Mouse (Mus musculus): ENCODE results near the gene Nfe2l3. TPM values are rescaled to one million over a fixed set of nuclear protein-coding genes. Genes with fewer than 3 reads are reported as not detected.
"Not testable (repeated sequence)": the region's sequence is repeated elsewhere in the genome, so short reads cannot be mapped to it uniquely, and the experiment has no call there.

Gene Nfe2l3
- polyA plus RNA-seq, 1 experiment from 2014 or later: 1.5 TPM

GRCm38 (mm10) chr6:51483861-51484260, 51.4 kb downstream of the Nfe2l3 start:
- H3K4me1 ChIP-seq (ENCODE audit: control insufficient read depth, insufficient read depth, low read length): no peaks in the 10 kb centered on the region; the same call in 1 of the 2 replicates
- no peak; the same call in 1 of the 2 replicates for ATAC-seq (replicated peaks; ENCODE audit: insufficient number of reproducible peaks, low FRiP score, low TSS enrichment, low read depth)
- H3K27ac ChIP-seq (replicated peaks; ENCODE audit: low read depth, low read length): no peak overlapping the region
- no peak overlapping the region for H3K4me3 ChIP-seq (ENCODE audit: low read depth, low read length)
- no peaks in the 10 kb centered on the region for H3K27me3 ChIP-seq (ENCODE audit: control insufficient read depth, insufficient read depth, low read length)
- no peaks in the 10 kb centered on the region for H3K9me3 ChIP-seq (replicated peaks; ENCODE audit: control insufficient read depth, low read length)
- no peak for DNase-seq (ENCODE audit: low spot score)
- no peak overlapping the region for H3K9ac ChIP-seq (replicated peaks; ENCODE audit: low read length)
- H3K4me2 ChIP-seq (ENCODE audit: low read depth, low read length): no peak overlapping the region
- peaks cover 24% of the 10 kb centered on the region for H3K36me3 ChIP-seq (replicated peaks; ENCODE audit: control insufficient read depth, insufficient read depth, low read depth, low read length)
- 93% methylated on average over 3 of the region's 3 CpGs for WGBS

GRCm38 (mm10) chr6:51484556-51484955, 52.1 kb downstream of the Nfe2l3 start:
- not testable (repeated sequence) for H3K4me1 ChIP-seq (ENCODE audit: control insufficient read depth, insufficient read depth, low read length); H3K9me3 ChIP-seq (replicated peaks; ENCODE audit: control insufficient read depth, low read length); H3K9ac ChIP-seq (replicated peaks; ENCODE audit: low read length); DNase-seq (ENCODE audit: low spot score); H3K4me2 ChIP-seq (ENCODE audit: low read depth, low read length); ATAC-seq (replicated peaks; ENCODE audit: insufficient number of reproducible peaks, low FRiP score, low TSS enrichment, low read depth); H3K27me3 ChIP-seq (ENCODE audit: control insufficient read depth, insufficient read depth, low read length); H3K27ac ChIP-seq (replicated peaks; ENCODE audit: low read depth, low read length); H3K4me3 ChIP-seq (ENCODE audit: low read depth, low read length)
- 86% methylated on average over 8 of the region's 8 CpGs for WGBS
- H3K36me3 ChIP-seq (replicated peaks; ENCODE audit: control insufficient read depth, insufficient read depth, low read depth, low read length): peaks cover 19% of the 10 kb centered on the region

GRCm38 (mm10) chr6:51485646-51486045, 53.2 kb downstream of the Nfe2l3 start:
- H3K9ac ChIP-seq (replicated peaks; ENCODE audit: low read length): no peak overlapping the region
- H3K36me3 ChIP-seq (replicated peaks; ENCODE audit: control insufficient read depth, insufficient read depth, low read depth, low read length): peaks cover 11% of the 10 kb centered on the region
- no peaks in the 10 kb centered on the region for H3K9me3 ChIP-seq (replicated peaks; ENCODE audit: control insufficient read depth, low read length)
- no peaks in the 10 kb centered on the region for H3K27me3 ChIP-seq (ENCODE audit: control insufficient read depth, insufficient read depth, low read length)
- WGBS: 54% methylated on average over 2 of the region's 2 CpGs
- no peak overlapping the region for H3K4me2 ChIP-seq (ENCODE audit: low read depth, low read length)
- no peak for DNase-seq (ENCODE audit: low spot score)
- ATAC-seq (replicated peaks; ENCODE audit: insufficient number of reproducible peaks, low FRiP score, low TSS enrichment, low read depth): no peak
- no peak overlapping the region for H3K4me3 ChIP-seq (ENCODE audit: low read depth, low read length)
- H3K27ac ChIP-seq (replicated peaks; ENCODE audit: low read depth, low read length): no peak overlapping the region
- H3K4me1 ChIP-seq (ENCODE audit: control insufficient read depth, insufficient read depth, low read length): no peaks in the 10 kb centered on the region

GRCm38 (mm10) chr6:51486076-51486710, 53.7 kb downstream of the Nfe2l3 start:
- Histone ChIP-seq H3K27me3 (ENCODE audit: control insufficient read depth, insufficient read depth, low read length) (no peaks in the 10 kb centered on the region), H3K4me1 (ENCODE audit: control insufficient read depth, insufficient read depth, low read length) (no peaks in the 10 kb centered on the region), H3K9ac (replicated peaks; ENCODE audit: low read length) (no peak overlapping the region), H3K27ac (replicated peaks; ENCODE audit: low read depth, low read length) (no peak overlapping the region), H3K36me3 (replicated peaks; ENCODE audit: control insufficient read depth, insufficient read depth, low read depth, low read length) (peaks cover 7% of the 10 kb centered on the region), H3K4me2 (ENCODE audit: low read depth, low read length) (no peak overlapping the region), H3K4me3 (ENCODE audit: low read depth, low read length) (no peak overlapping the region), H3K9me3 (replicated peaks; ENCODE audit: control insufficient read depth, low read length) (no peaks in the 10 kb centered on the region)
- DNase-seq (ENCODE audit: low spot score) (no peak), ATAC-seq (replicated peaks; ENCODE audit: insufficient number of reproducible peaks, low FRiP score, low TSS enrichment, low read depth) (no peak)
- WGBS: 69% methylated on average over 7 of the region's 7 CpGs

- ATAC-seq (replicated peaks; ENCODE audit: insufficient number of reproducible peaks, low FRiP score, low TSS enrichment, low read depth) (no peak), DNase-seq (ENCODE audit: low spot score) (no peak)
- WGBS: 89% methylated on average over 5 of the region's 5 CpGs
- Histone ChIP-seq H3K36me3 (replicated peaks; ENCODE audit: control insufficient read depth, insufficient read depth, low read depth, low read length) (peaks cover 7% of the 10 kb centered on the region), H3K4me3 (ENCODE audit: low read depth, low read length) (no peak overlapping the region), H3K9ac (replicated peaks; ENCODE audit: low read length) (no peak overlapping the region), H3K9me3 (replicated peaks; ENCODE audit: control insufficient read depth, low read length) (no peaks in the 10 kb centered on the region), H3K4me2 (ENCODE audit: low read depth, low read length) (no peak overlapping the region), H3K27me3 (ENCODE audit: control insufficient read depth, insufficient read depth, low read length) (no peaks in the 10 kb centered on the region), H3K27ac (replicated peaks; ENCODE audit: low read depth, low read length) (no peak overlapping the region), H3K4me1 (ENCODE audit: control insufficient read depth, insufficient read depth, low read length) (no peaks in the 10 kb centered on the region)
These were observed 54.3 kb downstream of the Nfe2l3 start for GRCm38 (mm10) chr6:51486731-51487130.

GRCm38 (mm10) chr6:51489787-51490186, 57.3 kb downstream of the Nfe2l3 start:
- no peaks in the 10 kb centered on the region for H3K4me1 ChIP-seq (ENCODE audit: control insufficient read depth, insufficient read depth, low read length)

GRCm38 (mm10) chr6:51497321-51498111, 65.0 kb downstream of the Nfe2l3 start:
- no peak overlapping the region for H3K4me2 ChIP-seq (ENCODE audit: low read depth, low read length)
- no peak overlapping the region for H3K9ac ChIP-seq (replicated peaks; ENCODE audit: low read length)
- ATAC-seq (replicated peaks; ENCODE audit: insufficient number of reproducible peaks, low FRiP score, low TSS enrichment, low read depth): no peak
- DNase-seq (ENCODE audit: low spot score): no peak
- H3K27me3 ChIP-seq (ENCODE audit: control insufficient read depth, insufficient read depth, low read length): no peaks in the 10 kb centered on the region
- no peak overlapping the region for H3K4me3 ChIP-seq (ENCODE audit: low read depth, low read length)
- no peaks in the 10 kb centered on the region for H3K36me3 ChIP-seq (replicated peaks; ENCODE audit: control insufficient read depth, insufficient read depth, low read depth, low read length)
- no peaks in the 10 kb centered on the region for H3K4me1 ChIP-seq (ENCODE audit: control insufficient read depth, insufficient read depth, low read length)
- no peaks in the 10 kb centered on the region for H3K9me3 ChIP-seq (replicated peaks; ENCODE audit: control insufficient read depth, low read length)
- 74% methylated on average over 8 of the region's 8 CpGs for WGBS
- no peak overlapping the region for H3K27ac ChIP-seq (replicated peaks; ENCODE audit: low read depth, low read length)

More at GRCm38 (mm10) chr6:51489787-51490186, 57.3 kb downstream of the Nfe2l3 start:
- Histone ChIP-seq H3K4me2 (ENCODE audit: low read depth, low read length) (no peak overlapping the region), H3K36me3 (replicated peaks; ENCODE audit: control insufficient read depth, insufficient read depth, low read depth, low read length) (no peaks in the 10 kb centered on the region; the same call in 1 of the 2 replicates), H3K9ac (replicated peaks; ENCODE audit: low read length) (no peak overlapping the region), H3K4me3 (ENCODE audit: low read depth, low read length) (no peak overlapping the region), H3K27me3 (ENCODE audit: control insufficient read depth, insufficient read depth, low read length) (no peaks in the 10 kb centered on the region), H3K9me3 (replicated peaks; ENCODE audit: control insufficient read depth, low read length) (no peaks in the 10 kb centered on the region), H3K27ac (replicated peaks; ENCODE audit: low read depth, low read length) (no peak overlapping the region)
- ATAC-seq (replicated peaks; ENCODE audit: insufficient number of reproducible peaks, low FRiP score, low TSS enrichment, low read depth) (no peak), DNase-seq (ENCODE audit: low spot score) (no peak)
- WGBS: 49% methylated on average over 2 of the region's 2 CpGs

GRCm38 (mm10) chr6:51505671-51506070, 73.2 kb downstream of the Nfe2l3 start:
- no peaks in the 10 kb centered on the region for H3K36me3 ChIP-seq (replicated peaks; ENCODE audit: control insufficient read depth, insufficient read depth, low read depth, low read length)
- 40% methylated on average over 1 of the region's 1 CpGs for WGBS
- no peak for DNase-seq (ENCODE audit: low spot score)
- no peaks in the 10 kb centered on the region for H3K4me1 ChIP-seq (ENCODE audit: control insufficient read depth, insufficient read depth, low read length)
- H3K9ac ChIP-seq (replicated peaks; ENCODE audit: low read length): no peak overlapping the region
- H3K9me3 ChIP-seq (replicated peaks; ENCODE audit: control insufficient read depth, low read length): no peaks in the 10 kb centered on the region
- no peak overlapping the region for H3K4me2 ChIP-seq (ENCODE audit: low read depth, low read length)
- no peak overlapping the region for H3K4me3 ChIP-seq (ENCODE audit: low read depth, low read length)
- no peak overlapping the region for H3K27ac ChIP-seq (replicated peaks; ENCODE audit: low read depth, low read length)
- ATAC-seq (replicated peaks; ENCODE audit: insufficient number of reproducible peaks, low FRiP score, low TSS enrichment, low read depth): no peak
- no peaks in the 10 kb centered on the region for H3K27me3 ChIP-seq (ENCODE audit: control insufficient read depth, insufficient read depth, low read length)

Measured in embryonic facial prominence, embryonic 11.5 days (tissue).